Mouse (Mus musculus) heart, postnatal 0 days (tissue): Measurements from ENCODE around the gene Calm2. TPM values are rescaled to one million over a fixed set of nuclear protein-coding genes. Genes with fewer than 3 reads are reported as not detected.

Experiments
- ATAC-seq: fragments of 200-750 bp; cut with Nextera tagmentation; 2 replicates; pipeline ENCODE4 v1.8.0; 2017; ENCODE audit warnings: low read depth, moderate number of reproducible peaks, moderate library complexity; ENCODE audit not compliant: insufficient read depth
- DNase-seq: peaks from one replicate; pipeline ENCODE4 v3.0.0-alpha.2; 2016; ENCODE audit warnings: low spot score
- H3K27ac ChIP-seq: fragments of 300-500 bp; sonication (generic); 2 replicates; pipeline ENCODE4 v1.5.1; 2014; ENCODE audit warnings: low read depth, mild to moderate bottlenecking
- H3K27me3 ChIP-seq: fragments of 300-500 bp; sonication (generic); 2 replicates; pipeline ENCODE4 v1.6.1; 2014; ENCODE audit warnings: low read length, mixed read lengths; ENCODE audit not compliant: control insufficient read depth, insufficient read depth
- H3K36me3 ChIP-seq: fragments of 300-500 bp; sonication (generic); replicated peaks from 2 replicates; pipeline ENCODE4 v1.6.1; 2014; ENCODE audit warnings: low read length, mixed read lengths; ENCODE audit not compliant: control insufficient read depth, insufficient read depth
- H3K4me1 ChIP-seq: fragments of 300-500 bp; sonication (generic); 2 replicates; pipeline ENCODE4 v1.6.1; 2014; ENCODE audit warnings: antibody characterized with exemption; ENCODE audit not compliant: control insufficient read depth, insufficient read depth
- H3K4me2 ChIP-seq: fragments of 300-500 bp; sonication (generic); 2 replicates; pipeline ENCODE4 v1.6.1; 2014; ENCODE audit warnings: low read depth, mild to moderate bottlenecking, low read length, moderate library complexity
- H3K4me3 ChIP-seq: fragments of 300-500 bp; sonication (generic); 2 replicates; pipeline ENCODE4 v1.5.1; 2014; ENCODE audit warnings: low read depth, low read length
- H3K9ac ChIP-seq: fragments of 300-500 bp; sonication (generic); replicated peaks from 2 replicates; pipeline ENCODE4 v1.6.1; 2014; ENCODE audit warnings: low read depth, low read length, mixed read lengths
- H3K9me3 ChIP-seq: fragments of 300-500 bp; sonication (generic); replicated peaks from 2 replicates; pipeline ENCODE4 v1.6.1; 2016; ENCODE audit warnings: low read length; ENCODE audit not compliant: control insufficient read depth
- CTCF ChIP-seq: IDR thresholded peaks from 2 replicates; pipeline ENCODE4 v1.5.1; 2016; ENCODE audit warnings: antibody characterized with exemption, control low read depth, low read depth
- EP300 ChIP-seq: IDR thresholded peaks from 2 replicates; pipeline ENCODE4 v1.6.1; 2016; ENCODE audit warnings: antibody characterized with exemption, low read depth
- WGBS: fragments of 180-500 bp; shearing (Covaris S2); extraction: QIAGEN DNeasy Blood & Tissue Kit; methylation state at CpG from one replicate; pipeline ENCODE4 v1.1.7; 2014; 5-methylcytosine and 5-hydroxymethylcytosine counted together
- polyA plus RNA-seq: library from polyadenylated mRNA; unstranded; fragments of >200 nt; fragmentation: Nextera tagmentation; extraction: Ambion mirVana; gene quantifications from 2 replicates; pipeline ENCODE4 v1.2.1, GENCODE M21; 2015
- total RNA-seq: library from RNA; depleted of rRNA; stranded (reverse); fragments of >200 nt; gene quantifications from 2 replicates; pipeline ENCODE4 v1.2.3, GENCODE M21; 2014; ENCODE audit warnings: low replicate concordance

The Calm2 gene
- total and polyA plus RNA-seq, 2 experiments from 2014 or later, result 129 to 389 TPM

DNA sequence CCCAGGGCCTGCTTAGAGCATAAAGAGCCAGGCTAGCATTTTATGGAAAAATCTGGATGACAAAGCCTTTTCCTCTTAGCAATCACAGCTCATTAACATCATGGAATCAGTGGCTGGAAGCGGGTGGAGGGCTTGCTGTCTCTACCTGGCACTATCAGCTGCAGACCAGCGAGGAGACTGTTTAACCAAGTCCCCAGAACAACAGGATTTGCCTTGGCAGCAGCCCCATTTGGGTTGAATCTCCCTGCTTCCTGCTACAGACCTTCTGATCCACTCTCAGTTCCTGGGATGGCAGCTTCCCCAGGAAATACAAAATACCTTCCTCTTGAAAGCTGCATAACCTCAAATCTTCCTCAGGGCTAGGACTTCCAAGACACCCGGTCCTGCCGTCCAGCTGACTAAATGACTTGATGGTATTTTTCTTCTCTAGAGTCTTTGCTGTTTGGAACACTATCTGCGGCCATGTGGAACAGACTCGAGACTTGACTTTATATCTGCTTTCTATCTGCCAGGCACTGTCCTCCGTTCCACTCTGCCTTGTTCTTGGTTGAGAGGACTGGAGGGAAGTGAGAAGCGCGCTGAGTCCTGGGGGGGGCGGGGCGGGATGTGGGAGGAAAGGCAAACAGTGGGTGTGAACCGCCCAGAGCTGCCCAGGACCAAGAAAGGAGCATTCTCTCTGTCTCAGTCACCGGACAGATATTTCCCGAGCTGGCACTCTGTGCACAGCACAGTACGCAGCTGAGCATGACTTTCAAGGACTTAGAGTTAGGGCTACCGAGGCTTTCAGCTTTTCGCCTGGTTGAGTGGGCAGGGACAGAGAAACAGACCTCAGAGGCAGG, 12.4 kb upstream of the Calm2 start:
- peak overlapping the region; percentile 72 for H3K27ac ChIP-seq
- H3K9me3 ChIP-seq, result no peaks in the 10 kb centered on the region
- DNase-seq (peak; percentile 74), ATAC-seq (peak; percentile 84)
- no peak overlapping the region for H3K9ac ChIP-seq
- no peaks in the 10 kb centered on the region for H3K36me3 ChIP-seq
- H3K4me3 ChIP-seq, result 0 out of 2 replicates have a peak overlapping the region, but pooled peaks have one; percentile 2
- WGBS, result 13% methylated on average over 13 of the region's 17 CpGs
- H3K27me3 ChIP-seq, result no peaks in the 10 kb centered on the region
- peak overlapping the region; percentile 47 for H3K4me2 ChIP-seq
- H3K4me1 ChIP-seq, result peaks cover 18% of the 10 kb centered on the region
- TF ChIP-seq CTCF, result no peak
- no peak for TF ChIP-seq EP300

DNA sequence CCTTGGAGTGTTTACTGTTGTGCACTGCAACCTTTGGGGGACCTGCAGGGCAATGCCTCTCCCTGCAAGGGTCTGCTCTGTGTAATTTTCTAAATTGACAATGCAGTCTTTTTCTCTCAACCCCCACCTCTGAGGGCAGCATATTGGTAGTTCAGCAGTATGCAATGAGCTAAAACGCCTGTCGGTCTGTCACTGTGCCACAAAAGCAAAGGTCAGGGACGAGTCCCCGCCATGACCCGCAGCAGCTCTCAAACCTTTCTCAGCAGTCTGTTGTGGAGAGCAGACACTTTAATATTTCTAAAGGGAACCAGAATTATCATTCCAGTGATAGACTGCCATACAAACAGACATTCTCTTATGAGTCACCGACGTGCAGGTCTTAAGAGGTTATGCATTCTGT, 11.2 kb upstream of the Calm2 start:
- no peak overlapping the region for H3K27ac ChIP-seq
- whole genome bisulfite sequencing, result 65% methylated on average over 7 of the region's 7 CpGs
- ATAC-seq, result no peak

DNA sequence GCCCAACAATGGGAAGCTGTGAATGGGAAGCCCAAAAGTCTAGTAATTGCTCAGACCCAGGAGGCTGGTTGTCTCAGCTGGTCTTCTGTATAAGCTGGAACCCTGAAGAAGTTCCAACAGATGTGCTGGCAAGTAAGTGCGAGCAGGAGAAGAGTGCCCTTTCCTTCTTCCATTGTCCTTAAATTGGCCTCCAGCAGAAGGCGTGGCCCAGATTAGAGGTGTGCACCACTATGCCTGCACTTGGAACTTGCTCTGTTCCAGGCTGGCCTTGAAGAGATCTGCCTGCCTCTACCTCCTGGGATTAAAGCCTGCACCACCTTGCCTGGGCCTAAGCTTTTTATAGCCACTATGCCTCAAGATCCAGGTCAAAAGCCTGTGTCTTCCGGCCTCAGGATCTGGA, 7.4 kb upstream of the Calm2 start:
- peaks cover 5% of the 10 kb centered on the region for H3K4me1 ChIP-seq
- DNase-seq, result no peak
- H3K36me3 ChIP-seq, result no peaks in the 10 kb centered on the region
- TF ChIP-seq EP300, result no peak
- no peak for TF ChIP-seq CTCF
- no peak overlapping the region for H3K9ac ChIP-seq
- no peak overlapping the region for H3K4me2 ChIP-seq
- no peaks in the 10 kb centered on the region for H3K27me3 ChIP-seq
- no peak overlapping the region for H3K27ac ChIP-seq
- no peak overlapping the region for H3K4me3 ChIP-seq
- WGBS, result 76% methylated on average over 3 of the region's 3 CpGs
- ATAC-seq, result no peak
- no peaks in the 10 kb centered on the region for H3K9me3 ChIP-seq

More for the DNA sequence above, 11.2 kb upstream of the Calm2 start:
- no peak overlapping the region for H3K9ac ChIP-seq
- no peaks in the 10 kb centered on the region for H3K9me3 ChIP-seq
- no peaks in the 10 kb centered on the region for H3K36me3 ChIP-seq
- no peak for TF ChIP-seq EP300
- no peak for TF ChIP-seq CTCF
- H3K4me1 ChIP-seq, result peaks cover 18% of the 10 kb centered on the region
- no peaks in the 10 kb centered on the region for H3K27me3 ChIP-seq
- H3K4me3 ChIP-seq, result no peak overlapping the region
- H3K4me2 ChIP-seq, result no peak overlapping the region
- DNase-seq, result no peak

DNA sequence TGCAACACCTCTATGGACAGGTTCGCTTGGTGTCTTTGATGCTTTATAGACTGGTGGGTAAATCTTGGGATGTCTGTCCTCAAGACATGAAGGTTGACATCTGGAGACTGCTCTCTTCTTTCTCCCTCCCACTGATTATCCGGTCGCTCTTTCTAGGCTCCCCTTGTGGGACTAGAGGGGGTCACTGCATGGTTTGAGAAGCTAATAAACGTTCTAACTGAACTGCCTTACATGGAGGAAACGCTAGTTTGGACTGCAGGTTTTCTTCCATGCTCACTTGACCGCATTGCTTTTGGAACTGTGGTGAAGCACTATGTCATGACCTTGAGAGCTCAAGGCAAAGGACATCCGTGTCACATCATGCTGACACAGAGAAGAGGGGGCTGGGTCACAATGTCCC, 6.6 kb upstream of the Calm2 start:
- WGBS, result 68% methylated on average over 7 of the region's 7 CpGs
- no peaks in the 10 kb centered on the region for H3K27me3 ChIP-seq
- H3K36me3 ChIP-seq, result no peaks in the 10 kb centered on the region
- ATAC-seq, result no peak; the same call in 1 of the 2 replicates
- no peak overlapping the region for H3K4me3 ChIP-seq
- no peaks in the 10 kb centered on the region; the same call in 1 of the 2 replicates for H3K4me1 ChIP-seq
- DNase-seq, result no peak
- no peak overlapping the region for H3K9ac ChIP-seq
- no peaks in the 10 kb centered on the region for H3K9me3 ChIP-seq
- H3K27ac ChIP-seq, result no peak overlapping the region
- H3K4me2 ChIP-seq, result no peak overlapping the region
- TF ChIP-seq EP300, result no peak
- TF ChIP-seq CTCF, result no peak

DNA sequence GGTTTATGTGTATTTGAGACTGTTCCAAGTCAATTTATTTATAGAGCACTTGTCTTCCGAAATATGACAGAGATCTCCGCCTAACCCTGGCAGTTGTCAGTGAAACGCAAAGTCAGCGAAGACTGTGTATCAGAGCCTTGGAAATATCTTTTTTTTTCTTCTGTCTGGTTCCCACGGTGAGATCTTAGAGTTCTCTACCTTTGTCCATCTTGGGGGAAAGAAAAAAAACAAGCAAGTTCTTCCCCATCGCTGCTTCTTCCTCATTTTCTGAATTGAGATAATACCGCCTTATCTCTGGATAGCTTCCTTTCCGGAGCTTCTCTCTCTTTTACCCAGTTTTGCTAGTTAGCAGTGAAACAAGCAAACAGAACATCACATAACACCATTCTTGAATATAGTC, 2.1 kb upstream of the Calm2 start:
- Histone ChIP-seq H3K36me3 (no peaks in the 10 kb centered on the region), H3K4me3 (no peak overlapping the region), H3K4me2 (no peak overlapping the region), H3K4me1 (peaks cover 11% of the 10 kb centered on the region; the same call in 1 of the 2 replicates), H3K9ac (no peak overlapping the region), H3K27me3 (no peaks in the 10 kb centered on the region), H3K9me3 (no peaks in the 10 kb centered on the region), H3K27ac (no peak overlapping the region)
- ATAC-seq (no peak), DNase-seq (no peak)
- TF ChIP-seq EP300, result no peak
- 37% methylated on average over 8 of the region's 8 CpGs for WGBS
